Mouse (Mus musculus): ENCODE results near the gene Rras2. TPM values are rescaled to one million over a fixed set of nuclear protein-coding genes. Genes with fewer than 3 reads are reported as not detected.

The Rras2 gene
- polyA plus RNA-seq, 1 experiment: 119 TPM

DNA sequence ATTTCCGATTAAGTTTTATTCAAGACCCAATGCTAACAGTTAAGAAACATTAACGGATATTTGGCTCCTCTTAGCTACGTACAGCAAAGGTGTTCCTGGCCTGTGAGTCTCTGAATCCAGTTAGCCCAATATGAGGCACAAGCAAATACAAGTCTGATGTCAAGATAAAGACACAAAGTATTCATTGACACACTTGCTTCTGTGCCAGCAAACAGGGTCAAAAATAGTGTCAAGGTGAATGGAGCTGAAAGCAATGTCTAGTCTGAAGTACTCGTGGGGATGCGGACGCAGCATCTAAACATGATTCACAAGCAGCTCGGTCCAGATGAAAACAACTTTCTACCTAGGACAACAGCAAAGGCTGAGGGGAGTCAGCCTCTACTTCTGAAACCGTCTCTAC is 11.7 kb downstream of the Rras2 start:
- no peak for TF ChIP-seq EP300 (IDR thresholded peaks at IDR 0.05; ENCODE audit: insufficient read depth, low read depth, low read length)
- TF ChIP-seq CTCF (IDR thresholded peaks at IDR 0.05; ENCODE audit: low read depth, low read length): no peak
- TF ChIP-seq POLR2A (IDR thresholded peaks at IDR 0.05; ENCODE audit: insufficient read depth, low read length): no peak
- H3K27ac ChIP-seq (ENCODE audit: insufficient read depth, low read length): no peak overlapping the region
- no peaks in the 10 kb centered on the region for H3K27me3 ChIP-seq (ENCODE audit: control insufficient read depth, insufficient read depth, low read length, poor library complexity, severe bottlenecking)
- no peaks in the 10 kb centered on the region for H3K9me3 ChIP-seq (replicated peaks; ENCODE audit: control insufficient read depth, insufficient read depth, low read length, poor library complexity, severe bottlenecking)
- no peak overlapping the region for H3K4me3 ChIP-seq (ENCODE audit: low read depth, low read length)
- no peak overlapping the region for H3K9ac ChIP-seq (ENCODE audit: low read depth, poor library complexity, severe bottlenecking)
- H3K4me1 ChIP-seq (ENCODE audit: control insufficient read depth, insufficient read depth, low read length): peaks cover 1% of the 10 kb centered on the region
- no peaks in the 10 kb centered on the region for H3K36me3 ChIP-seq (ENCODE audit: control insufficient read depth, insufficient read depth, low read length, poor library complexity, severe bottlenecking)

GRCm38 (mm10) chr7:114103629-114104347 is 13.8 kb downstream of the Rras2 start:
- no peak overlapping the region for H3K27ac ChIP-seq (ENCODE audit: insufficient read depth, low read length)
- TF ChIP-seq EP300 (IDR thresholded peaks at IDR 0.05; ENCODE audit: insufficient read depth, low read depth, low read length): no peak
- no peak for TF ChIP-seq CTCF (IDR thresholded peaks at IDR 0.05; ENCODE audit: low read depth, low read length)
- TF ChIP-seq POLR2A (IDR thresholded peaks at IDR 0.05; ENCODE audit: insufficient read depth, low read length): no peak
- H3K36me3 ChIP-seq (ENCODE audit: control insufficient read depth, insufficient read depth, low read length, poor library complexity, severe bottlenecking): no peaks in the 10 kb centered on the region
- H3K4me3 ChIP-seq (ENCODE audit: low read depth, low read length): no peak overlapping the region
- no peak overlapping the region for H3K9ac ChIP-seq (ENCODE audit: low read depth, poor library complexity, severe bottlenecking)
- no peaks in the 10 kb centered on the region for H3K9me3 ChIP-seq (replicated peaks; ENCODE audit: control insufficient read depth, insufficient read depth, low read length, poor library complexity, severe bottlenecking)
- no peaks in the 10 kb centered on the region for H3K4me1 ChIP-seq (ENCODE audit: control insufficient read depth, insufficient read depth, low read length)
- no peaks in the 10 kb centered on the region for H3K27me3 ChIP-seq (ENCODE audit: control insufficient read depth, insufficient read depth, low read length, poor library complexity, severe bottlenecking)

DNA sequence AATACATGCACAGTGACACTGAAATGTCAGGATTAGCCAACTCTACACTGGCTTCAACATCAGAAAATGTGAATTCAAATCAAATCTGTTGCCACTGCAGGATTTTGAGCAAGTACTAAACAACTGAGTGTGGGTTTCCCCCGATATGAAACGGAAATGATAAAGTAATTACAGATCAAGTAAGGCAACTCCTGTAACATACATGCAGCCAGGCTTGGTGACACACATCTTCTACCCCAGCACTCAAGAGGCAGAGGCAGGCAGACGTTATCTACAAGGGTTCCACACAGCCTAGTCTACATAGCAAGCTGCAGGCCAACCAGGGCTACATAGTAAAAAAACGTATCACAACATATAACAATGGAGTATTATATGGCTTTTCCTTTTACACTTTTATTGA is 14.4 kb downstream of the Rras2 start:
- TF ChIP-seq EP300 (IDR thresholded peaks at IDR 0.05; ENCODE audit: insufficient read depth, low read depth, low read length) (no peak), POLR2A (IDR thresholded peaks at IDR 0.05; ENCODE audit: insufficient read depth, low read length) (no peak), CTCF (IDR thresholded peaks at IDR 0.05; ENCODE audit: low read depth, low read length) (no peak)
- Histone ChIP-seq H3K9me3 (replicated peaks; ENCODE audit: control insufficient read depth, insufficient read depth, low read length, poor library complexity, severe bottlenecking) (no peaks in the 10 kb centered on the region), H3K4me1 (ENCODE audit: control insufficient read depth, insufficient read depth, low read length) (no peaks in the 10 kb centered on the region), H3K9ac (ENCODE audit: low read depth, poor library complexity, severe bottlenecking) (no peak overlapping the region), H3K27me3 (ENCODE audit: control insufficient read depth, insufficient read depth, low read length, poor library complexity, severe bottlenecking) (no peaks in the 10 kb centered on the region), H3K36me3 (ENCODE audit: control insufficient read depth, insufficient read depth, low read length, poor library complexity, severe bottlenecking) (no peaks in the 10 kb centered on the region), H3K4me3 (ENCODE audit: low read depth, low read length) (no peak overlapping the region), H3K27ac (ENCODE audit: insufficient read depth, low read length) (no peak overlapping the region)

DNA sequence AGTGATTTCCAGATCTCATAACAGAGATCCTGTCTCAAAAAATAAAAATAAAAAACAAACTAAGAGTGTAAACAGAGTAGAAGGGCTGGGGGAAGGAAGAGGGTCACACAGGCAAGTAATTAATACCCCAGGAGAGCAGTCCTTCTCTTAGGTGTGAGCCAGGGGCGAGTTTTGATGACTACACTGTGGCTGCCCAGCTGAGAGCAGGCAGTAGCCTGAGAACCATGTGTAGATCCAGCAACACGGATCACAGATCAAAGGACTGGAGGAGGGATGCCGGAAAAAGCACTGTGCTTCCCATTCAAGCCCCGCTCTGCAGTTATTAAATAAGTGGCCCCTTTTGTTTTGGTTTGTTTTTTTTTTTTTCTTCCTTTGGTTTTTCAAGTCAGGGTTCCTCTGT is 15.0 kb downstream of the Rras2 start:
- no peaks in the 10 kb centered on the region for H3K36me3 ChIP-seq (ENCODE audit: control insufficient read depth, insufficient read depth, low read length, poor library complexity, severe bottlenecking)
- H3K27ac ChIP-seq (ENCODE audit: insufficient read depth, low read length): no peak overlapping the region
- no peaks in the 10 kb centered on the region for H3K9me3 ChIP-seq (replicated peaks; ENCODE audit: control insufficient read depth, insufficient read depth, low read length, poor library complexity, severe bottlenecking)
- no peaks in the 10 kb centered on the region for H3K4me1 ChIP-seq (ENCODE audit: control insufficient read depth, insufficient read depth, low read length)
- no peak overlapping the region for H3K4me3 ChIP-seq (ENCODE audit: low read depth, low read length)
- no peak overlapping the region for H3K9ac ChIP-seq (ENCODE audit: low read depth, poor library complexity, severe bottlenecking)
- H3K27me3 ChIP-seq (ENCODE audit: control insufficient read depth, insufficient read depth, low read length, poor library complexity, severe bottlenecking): no peaks in the 10 kb centered on the region
- TF ChIP-seq POLR2A (IDR thresholded peaks at IDR 0.05; ENCODE audit: insufficient read depth, low read length) (no peak), EP300 (IDR thresholded peaks at IDR 0.05; ENCODE audit: insufficient read depth, low read depth, low read length) (no peak), CTCF (IDR thresholded peaks at IDR 0.05; ENCODE audit: low read depth, low read length) (no peak)

DNA sequence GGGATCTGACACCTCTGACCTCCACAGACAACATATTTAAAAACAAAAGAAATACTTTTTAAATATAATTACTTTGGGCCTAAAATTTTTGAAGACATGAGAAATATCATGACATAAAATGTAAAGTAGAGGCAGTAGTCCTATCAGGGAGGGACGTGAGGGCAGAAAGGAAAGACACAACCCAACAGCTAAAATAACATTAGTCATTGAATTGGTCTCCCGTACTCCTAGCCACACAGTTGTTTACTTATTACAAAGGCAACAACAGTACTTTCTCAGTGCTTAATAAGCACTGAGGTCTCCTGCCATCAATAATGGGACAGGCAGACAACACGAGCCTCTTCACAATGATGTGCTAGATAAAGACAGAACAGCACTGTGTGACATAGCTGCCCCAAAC is 16.2 kb downstream of the Rras2 start:
- H3K27ac ChIP-seq (ENCODE audit: insufficient read depth, low read length): no peak overlapping the region
- H3K36me3 ChIP-seq (ENCODE audit: control insufficient read depth, insufficient read depth, low read length, poor library complexity, severe bottlenecking): no peaks in the 10 kb centered on the region
- no peaks in the 10 kb centered on the region for H3K27me3 ChIP-seq (ENCODE audit: control insufficient read depth, insufficient read depth, low read length, poor library complexity, severe bottlenecking)
- H3K9me3 ChIP-seq (replicated peaks; ENCODE audit: control insufficient read depth, insufficient read depth, low read length, poor library complexity, severe bottlenecking): no peaks in the 10 kb centered on the region
- no peak overlapping the region for H3K4me3 ChIP-seq (ENCODE audit: low read depth, low read length)
- TF ChIP-seq POLR2A (IDR thresholded peaks at IDR 0.05; ENCODE audit: insufficient read depth, low read length) (no peak), CTCF (IDR thresholded peaks at IDR 0.05; ENCODE audit: low read depth, low read length) (no peak), EP300 (IDR thresholded peaks at IDR 0.05; ENCODE audit: insufficient read depth, low read depth, low read length) (no peak)
- H3K9ac ChIP-seq (ENCODE audit: low read depth, poor library complexity, severe bottlenecking): no peak overlapping the region
- H3K4me1 ChIP-seq (ENCODE audit: control insufficient read depth, insufficient read depth, low read length): no peaks in the 10 kb centered on the region

GRCm38 (mm10) chr7:114093548-114094174 is 23.9 kb downstream of the Rras2 start:
- Histone ChIP-seq H3K4me3 (ENCODE audit: low read depth, low read length) (no peak overlapping the region), H3K4me1 (ENCODE audit: control insufficient read depth, insufficient read depth, low read length) (peaks cover 7% of the 10 kb centered on the region), H3K27ac (ENCODE audit: insufficient read depth, low read length) (no peak overlapping the region), H3K27me3 (ENCODE audit: control insufficient read depth, insufficient read depth, low read length, poor library complexity, severe bottlenecking) (no peaks in the 10 kb centered on the region), H3K9me3 (replicated peaks; ENCODE audit: control insufficient read depth, insufficient read depth, low read length, poor library complexity, severe bottlenecking) (no peaks in the 10 kb centered on the region), H3K36me3 (ENCODE audit: control insufficient read depth, insufficient read depth, low read length, poor library complexity, severe bottlenecking) (no peaks in the 10 kb centered on the region), H3K9ac (ENCODE audit: low read depth, poor library complexity, severe bottlenecking) (no peak overlapping the region)
- no peak for TF ChIP-seq EP300 (IDR thresholded peaks at IDR 0.05; ENCODE audit: insufficient read depth, low read depth, low read length)
- no peak for TF ChIP-seq POLR2A (IDR thresholded peaks at IDR 0.05; ENCODE audit: insufficient read depth, low read length)
- no peak for TF ChIP-seq CTCF (IDR thresholded peaks at IDR 0.05; ENCODE audit: low read depth, low read length)
